Mouse (Mus musculus) cerebellum, adult 2 months (tissue): ENCODE measurements around the gene Gm17268.

Source experiments
- CTCF ChIP-seq: fragments of 200-500 bp; IDR thresholded peaks from 2 replicates; pipeline ENCODE4 v1.5.1; 2011; ENCODE audit warnings: low read depth, mild to moderate bottlenecking, control low read depth, low read length, moderate library complexity, borderline replicate concordance; ENCODE audit not compliant: insufficient read depth
- POLR2A ChIP-seq: fragments of 200-500 bp; IDR thresholded peaks from 2 replicates; pipeline ENCODE4 v1.6.1; 2011; ENCODE audit warnings: low read length, control low read depth, borderline replicate concordance; ENCODE audit not compliant: insufficient read depth

- TF ChIP-seq POLR2A (no peak), CTCF (no peak)
Measured at GRCm38 (mm10) chr11:82066953-82067571, 28.7 kb upstream of the Gm17268 start.
